Mouse (Mus musculus) stomach, embryonic 16.5 days (tissue): ENCODE data around the gene Dapk1. TPM values are rescaled to one million over a fixed set of nuclear protein-coding genes. Genes with fewer than 3 reads are reported as not detected.

Experiments used
- ATAC-seq: fragments of 200-750 bp; cut with Nextera tagmentation; 2 replicates; pipeline ENCODE4 v1.8.0; 2017; ENCODE audit warnings: moderate number of reproducible peaks, moderate TSS enrichment; ENCODE audit not compliant: insufficient read depth, low FRiP score
- H3K27ac ChIP-seq: fragments of 300-500 bp; sonication (generic); 2 replicates; pipeline ENCODE4 v1.5.1; 2014; ENCODE audit warnings: low read length
- H3K27me3 ChIP-seq: fragments of 300-500 bp; sonication (generic); 2 replicates; pipeline ENCODE4 v1.6.1; 2014; ENCODE audit warnings: low read length, control low read depth, mixed read lengths; ENCODE audit not compliant: control insufficient read depth, insufficient read depth
- H3K36me3 ChIP-seq: fragments of 300-500 bp; sonication (generic); 2 replicates; pipeline ENCODE4 v1.6.1; 2014; ENCODE audit warnings: low read length; ENCODE audit not compliant: control insufficient read depth, insufficient read depth
- H3K4me1 ChIP-seq: fragments of 300-500 bp; sonication (generic); 2 replicates; pipeline ENCODE4 v1.6.1; 2014; ENCODE audit warnings: low read length, control low read depth, mixed read lengths; ENCODE audit not compliant: control insufficient read depth, insufficient read depth
- H3K4me2 ChIP-seq: fragments of 300-500 bp; sonication (generic); 2 replicates; pipeline ENCODE4 v1.6.1; 2014; ENCODE audit warnings: low read depth, low read length, mixed read lengths
- H3K4me3 ChIP-seq: fragments of 300-500 bp; sonication (generic); replicated peaks from 2 replicates; pipeline ENCODE4 v1.5.1; 2014; ENCODE audit warnings: mild to moderate bottlenecking, low read length
- H3K9ac ChIP-seq: fragments of 300-500 bp; sonication (generic); 2 replicates; pipeline ENCODE4 v1.6.1; 2014; ENCODE audit warnings: low read length
- H3K9me3 ChIP-seq: fragments of 300-500 bp; sonication (generic); replicated peaks from 2 replicates; pipeline ENCODE4 v1.6.1; 2016; ENCODE audit warnings: low read length, control low read depth; ENCODE audit not compliant: control insufficient read depth
- WGBS: fragments of 180-500 bp; shearing (Covaris S2); extraction: QIAGEN DNeasy Blood & Tissue Kit; methylation state at CpG from one replicate; pipeline ENCODE4 v1.1.7; 2014; 5-methylcytosine and 5-hydroxymethylcytosine counted together
- polyA plus RNA-seq: library from polyadenylated mRNA; unstranded; fragments of >200 nt; fragmentation: Nextera tagmentation; extraction: Ambion mirVana; gene quantifications from 2 replicates; pipeline ENCODE4 v1.2.1, GENCODE M21; 2015

Dapk1 gene
- polyA plus RNA-seq, 1 experiment from 2014 or later: 11.5 TPM

- Histone ChIP-seq H3K9me3 (no peaks in the 10 kb centered on the region), H3K4me2 (no peak overlapping the region), H3K27ac (no peak overlapping the region), H3K9ac (no peak overlapping the region), H3K4me3 (no peak overlapping the region), H3K4me1 (no peaks in the 10 kb centered on the region), H3K27me3 (no peaks in the 10 kb centered on the region), H3K36me3 (no peaks in the 10 kb centered on the region)
- ATAC-seq: no peak
- WGBS: 57% methylated on average over 15 of the region's 15 CpGs
Observed at GRCm38 (mm10) chr13:60627843-60628656, 26.3 kb downstream of the Dapk1 start.

GRCm38 (mm10) chr13:60628657-60628950 is 26.9 kb downstream of the Dapk1 start:
- no peak for ATAC-seq
- H3K9me3 ChIP-seq: no peaks in the 10 kb centered on the region
- H3K27me3 ChIP-seq: no peaks in the 10 kb centered on the region
- H3K9ac ChIP-seq: no peak overlapping the region
- H3K36me3 ChIP-seq: no peaks in the 10 kb centered on the region
- no peak overlapping the region for H3K4me3 ChIP-seq
- no peaks in the 10 kb centered on the region for H3K4me1 ChIP-seq
- H3K27ac ChIP-seq: no peak overlapping the region
- WGBS: 18% methylated on average over 2 of the region's 2 CpGs
- H3K4me2 ChIP-seq: no peak overlapping the region

GRCm38 (mm10) chr13:60629419-60629818 is 27.7 kb downstream of the Dapk1 start:
- H3K27me3 ChIP-seq: no peaks in the 10 kb centered on the region
- no peak overlapping the region for H3K4me3 ChIP-seq
- H3K36me3 ChIP-seq: no peaks in the 10 kb centered on the region
- H3K27ac ChIP-seq: no peak overlapping the region
- H3K4me2 ChIP-seq: no peak overlapping the region
- WGBS: 92% methylated on average over 9 of the region's 9 CpGs
- ATAC-seq: no peak
- H3K9ac ChIP-seq: no peak overlapping the region
- no peaks in the 10 kb centered on the region for H3K4me1 ChIP-seq
- H3K9me3 ChIP-seq: no peaks in the 10 kb centered on the region

DNA sequence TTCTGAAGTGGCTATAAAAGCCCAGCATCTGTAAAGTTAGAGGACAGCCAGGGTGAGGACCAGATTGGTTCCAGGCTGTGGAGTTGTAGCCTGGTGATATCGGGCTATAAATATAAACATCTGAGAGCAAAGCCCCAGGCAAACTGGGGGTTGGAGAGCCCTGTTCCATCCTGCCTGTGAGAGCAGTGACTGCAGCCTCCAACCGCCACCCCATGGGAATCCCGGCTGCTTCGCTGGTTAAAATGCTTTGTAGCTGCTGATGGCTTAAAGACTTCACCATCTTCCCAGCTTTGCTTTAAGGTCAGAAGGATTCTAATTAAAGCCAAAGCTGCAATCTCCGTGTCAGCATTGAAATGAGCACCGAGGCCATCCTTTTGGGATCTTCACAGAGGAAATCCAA is 32.2 kb downstream of the Dapk1 start:
- WGBS: 62% methylated on average over 6 of the region's 6 CpGs
- Histone ChIP-seq H3K4me1 (0 out of 2 replicates have a peak, but pooled peaks cover 5% of the 10 kb centered on the region), H3K27me3 (no peaks in the 10 kb centered on the region), H3K4me2 (no peak overlapping the region), H3K36me3 (no peaks in the 10 kb centered on the region), H3K4me3 (no peak overlapping the region), H3K9ac (no peak overlapping the region), H3K9me3 (no peaks in the 10 kb centered on the region), H3K27ac (no peak overlapping the region)
- ATAC-seq: no peak

- H3K36me3 ChIP-seq: no peaks in the 10 kb centered on the region
- no peaks in the 10 kb centered on the region for H3K27me3 ChIP-seq
- 0 out of 2 replicates have a peak, but pooled peaks cover 5% of the 10 kb centered on the region for H3K4me1 ChIP-seq
- no peak overlapping the region for H3K4me2 ChIP-seq
- H3K9ac ChIP-seq: no peak overlapping the region
- H3K9me3 ChIP-seq: no peaks in the 10 kb centered on the region
- no peak overlapping the region for H3K4me3 ChIP-seq
- no peak for ATAC-seq
- H3K27ac ChIP-seq: no peak overlapping the region
- WGBS: 66% methylated on average over 6 of the region's 6 CpGs
Observed at GRCm38 (mm10) chr13:60635636-60636035, 33.9 kb downstream of the Dapk1 start.

DNA sequence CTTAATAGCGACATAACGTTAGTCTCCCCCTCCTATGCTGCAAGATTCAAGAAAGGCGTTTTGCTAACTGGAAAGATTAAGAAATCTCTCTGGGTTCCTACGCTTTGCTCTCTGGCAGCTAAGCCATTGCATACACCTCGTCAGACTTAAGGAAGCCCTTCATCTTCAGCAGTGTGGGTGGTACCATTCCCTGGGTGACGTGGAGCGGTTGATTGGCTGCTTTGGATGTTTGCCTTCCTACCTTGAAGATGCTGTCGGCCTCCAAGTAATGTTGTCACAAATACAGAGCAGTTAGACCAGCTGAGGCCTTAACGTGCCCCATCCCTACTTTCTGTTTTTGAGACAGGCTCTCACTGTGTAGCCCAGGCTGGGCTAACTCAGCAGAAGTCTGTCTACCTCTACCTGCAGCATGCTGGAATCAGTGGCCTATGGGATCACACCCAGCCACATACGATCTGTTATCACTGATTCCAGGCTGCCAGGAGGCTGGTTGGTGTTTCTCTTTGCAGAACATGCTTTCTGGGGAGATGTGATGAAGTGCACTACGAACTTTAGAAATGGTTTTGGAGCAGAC is 37.8 kb downstream of the Dapk1 start:
- ATAC-seq: no peak
- Histone ChIP-seq H3K27ac (no peak overlapping the region), H3K27me3 (no peaks in the 10 kb centered on the region), H3K4me2 (no peak overlapping the region), H3K36me3 (no peaks in the 10 kb centered on the region), H3K4me1 (peaks cover 11% of the 10 kb centered on the region; the same call in 1 of the 2 replicates), H3K4me3 (no peak overlapping the region), H3K9me3 (no peaks in the 10 kb centered on the region), H3K9ac (no peak overlapping the region)
- WGBS: 72% methylated on average over 11 of the region's 11 CpGs

- Histone ChIP-seq H3K9ac (no peak overlapping the region), H3K4me1 (peaks cover 9% of the 10 kb centered on the region; the same call in 1 of the 2 replicates), H3K4me3 (no peak overlapping the region), H3K27ac (no peak overlapping the region), H3K9me3 (no peaks in the 10 kb centered on the region), H3K4me2 (no peak overlapping the region), H3K36me3 (no peaks in the 10 kb centered on the region), H3K27me3 (no peaks in the 10 kb centered on the region)
- 88% methylated on average over 7 of the region's 7 CpGs for WGBS
- ATAC-seq: no peak
Observed at GRCm38 (mm10) chr13:60640420-60640819, 38.7 kb downstream of the Dapk1 start.

GRCm38 (mm10) chr13:60644457-60644889 is 42.7 kb downstream of the Dapk1 start:
- ATAC-seq: no peak
- peaks cover 9% of the 10 kb centered on the region; the same call in 1 of the 2 replicates for H3K4me1 ChIP-seq

GRCm38 (mm10) chr13:60646791-60647190 is 45.0 kb downstream of the Dapk1 start:
- Histone ChIP-seq H3K4me3 (no peak overlapping the region), H3K4me2 (no peak overlapping the region), H3K27ac (no peak overlapping the region), H3K9me3 (no peaks in the 10 kb centered on the region), H3K4me1 (peaks cover 9% of the 10 kb centered on the region; the same call in 1 of the 2 replicates), H3K27me3 (no peaks in the 10 kb centered on the region), H3K36me3 (no peaks in the 10 kb centered on the region), H3K9ac (no peak overlapping the region)
- 97% methylated on average over 3 of the region's 3 CpGs for WGBS
- no peak for ATAC-seq

More at GRCm38 (mm10) chr13:60644457-60644889, 42.7 kb downstream of the Dapk1 start:
- Histone ChIP-seq H3K27me3 (no peaks in the 10 kb centered on the region), H3K9me3 (no peaks in the 10 kb centered on the region), H3K9ac (no peak overlapping the region), H3K4me3 (no peak overlapping the region), H3K4me2 (no peak overlapping the region), H3K27ac (no peak overlapping the region), H3K36me3 (no peaks in the 10 kb centered on the region)
- WGBS: 59% methylated on average over 5 of the region's 5 CpGs
